Mouse (Mus musculus): ENCODE data around the gene Eno2. TPM values are rescaled to one million over a fixed set of nuclear protein-coding genes. Genes with fewer than 3 reads are reported as not detected.
"Not testable (repeated sequence)": the region's sequence is repeated elsewhere in the genome, so short reads cannot be mapped to it uniquely, and the experiment has no call there.

The Eno2 gene
- polyA plus RNA-seq, 1 experiment from 2014 or later = 27.8 TPM

DNA sequence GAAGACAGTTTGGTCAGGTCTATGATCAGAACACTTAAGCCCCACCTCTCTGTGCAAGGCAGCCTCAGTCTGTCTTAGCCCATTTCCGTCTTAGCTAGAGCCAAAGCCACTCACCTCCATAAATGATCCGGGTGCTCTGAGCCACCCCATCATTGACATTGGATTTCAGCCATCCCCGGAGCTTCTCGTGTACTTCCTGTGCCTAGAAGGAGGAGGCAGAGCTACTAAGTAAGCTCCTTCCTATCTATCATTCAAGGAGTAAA lies 41.9 kb upstream of the Eno2 start:
- no peak overlapping the region for H3K9ac ChIP-seq
- H3K4me3 ChIP-seq = no peak overlapping the region
- no peaks in the 10 kb centered on the region for H3K27me3 ChIP-seq (replicated peaks)
- no peak for ATAC-seq (ENCODE audit: low FRiP score, low read depth)
- H3K4me2 ChIP-seq (replicated peaks) = no peak overlapping the region
- WGBS = 83% methylated on average over 4 of the region's 4 CpGs
- no peaks in the 10 kb centered on the region for H3K9me3 ChIP-seq
- H3K36me3 ChIP-seq = peaks cover 25% of the 10 kb centered on the region
- peaks cover 54% of the 10 kb centered on the region for H3K4me1 ChIP-seq
- H3K27ac ChIP-seq = no peak overlapping the region

DNA sequence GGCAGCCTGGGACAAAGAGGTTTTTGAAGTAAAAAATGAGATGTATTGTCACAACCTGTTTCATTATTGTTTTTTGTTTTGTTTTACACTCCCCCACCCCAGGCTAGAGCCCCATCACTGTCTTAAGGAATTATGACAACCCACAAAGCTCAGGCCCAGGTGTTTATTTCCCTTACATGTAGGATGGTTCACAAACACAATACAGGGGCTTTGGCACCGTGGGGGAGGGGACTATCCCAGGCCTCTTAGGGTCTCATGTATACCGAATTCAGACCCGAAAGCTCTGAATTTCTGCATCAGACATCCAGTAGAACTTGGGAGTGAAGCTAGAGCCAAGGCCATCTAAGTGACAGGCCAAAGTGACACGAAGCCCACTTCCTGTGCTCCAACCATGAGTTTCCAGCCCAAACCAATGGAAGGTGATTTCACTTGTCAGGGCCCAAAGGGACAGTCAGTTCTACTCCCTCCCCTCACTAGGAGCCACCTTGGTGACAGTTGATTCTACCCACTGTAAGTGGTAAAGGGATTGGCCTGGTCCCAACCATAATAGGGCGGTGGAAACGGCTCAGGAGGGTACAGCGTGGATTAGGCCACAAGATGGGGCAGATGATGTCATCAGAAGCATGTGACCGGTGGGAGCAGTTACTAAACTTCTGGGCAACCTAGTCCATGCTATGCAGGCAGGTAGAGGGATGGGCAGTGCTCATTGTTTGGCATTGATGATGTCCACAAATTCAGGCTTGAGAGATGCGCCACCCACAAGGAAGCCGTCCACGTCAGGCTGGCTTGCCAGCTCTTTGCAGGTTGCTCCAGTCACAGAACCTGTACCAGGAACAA lies 41.3 kb upstream of the Eno2 start:
- H3K27ac ChIP-seq; ATAC-seq (ENCODE audit: low FRiP score, low read depth); H3K27me3 ChIP-seq (replicated peaks); H3K9ac ChIP-seq; H3K4me2 ChIP-seq (replicated peaks); H3K4me3 ChIP-seq; H3K9me3 ChIP-seq: not testable (repeated sequence)
- Histone ChIP-seq H3K4me1 (peaks cover 54% of the 10 kb centered on the region), H3K36me3 (peaks cover 19% of the 10 kb centered on the region)
- WGBS = 87% methylated on average over 11 of the region's 11 CpGs

DNA sequence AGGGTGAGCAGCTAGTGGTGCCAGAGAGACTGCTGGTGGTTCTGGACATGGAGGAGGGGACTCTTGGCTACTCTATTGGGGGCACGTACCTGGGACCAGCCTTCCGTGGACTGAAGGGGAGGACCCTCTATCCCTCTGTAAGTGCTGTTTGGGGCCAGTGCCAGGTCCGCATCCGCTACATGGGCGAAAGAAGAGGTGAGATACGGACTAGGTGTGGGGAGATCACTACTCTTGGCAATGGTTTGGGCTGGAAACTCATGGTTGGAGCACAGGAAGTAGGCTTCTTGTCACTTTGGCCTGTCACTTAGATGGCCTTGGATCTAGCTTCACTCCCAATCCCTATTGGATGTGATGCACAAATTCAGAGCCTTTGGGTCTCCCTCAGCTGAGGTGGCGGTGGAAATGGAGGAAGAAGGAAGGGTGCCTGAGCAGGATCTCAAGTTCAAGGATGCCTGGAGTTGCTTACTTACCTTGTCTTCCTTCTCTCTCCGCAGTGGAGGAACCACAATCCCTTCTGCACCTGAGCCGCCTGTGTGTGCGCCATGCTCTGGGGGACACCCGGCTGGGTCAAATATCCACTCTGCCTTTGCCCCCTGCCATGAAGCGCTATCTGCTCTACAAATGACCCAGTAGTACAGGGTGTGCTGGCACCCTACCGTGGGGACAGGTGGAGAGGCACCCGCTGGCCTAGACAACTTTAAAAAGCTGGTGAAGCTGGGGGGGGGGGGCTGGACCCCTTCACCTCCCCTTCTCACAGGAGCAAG lies 40.5 kb upstream of the Eno2 start:
- Histone ChIP-seq H3K4me3 (peak overlapping the region; percentile 51), H3K27ac (no peak overlapping the region), H3K9me3 (no peaks in the 10 kb centered on the region), H3K4me1 (peaks cover 55% of the 10 kb centered on the region), H3K27me3 (replicated peaks) (no peaks in the 10 kb centered on the region), H3K9ac (peak overlapping the region; percentile 75), H3K4me2 (replicated peaks) (peak overlapping the region; percentile 97), H3K36me3 (peaks cover 12% of the 10 kb centered on the region)
- WGBS = 50% methylated on average over 14 of the region's 14 CpGs
- no peak for ATAC-seq (ENCODE audit: low FRiP score, low read depth)

DNA sequence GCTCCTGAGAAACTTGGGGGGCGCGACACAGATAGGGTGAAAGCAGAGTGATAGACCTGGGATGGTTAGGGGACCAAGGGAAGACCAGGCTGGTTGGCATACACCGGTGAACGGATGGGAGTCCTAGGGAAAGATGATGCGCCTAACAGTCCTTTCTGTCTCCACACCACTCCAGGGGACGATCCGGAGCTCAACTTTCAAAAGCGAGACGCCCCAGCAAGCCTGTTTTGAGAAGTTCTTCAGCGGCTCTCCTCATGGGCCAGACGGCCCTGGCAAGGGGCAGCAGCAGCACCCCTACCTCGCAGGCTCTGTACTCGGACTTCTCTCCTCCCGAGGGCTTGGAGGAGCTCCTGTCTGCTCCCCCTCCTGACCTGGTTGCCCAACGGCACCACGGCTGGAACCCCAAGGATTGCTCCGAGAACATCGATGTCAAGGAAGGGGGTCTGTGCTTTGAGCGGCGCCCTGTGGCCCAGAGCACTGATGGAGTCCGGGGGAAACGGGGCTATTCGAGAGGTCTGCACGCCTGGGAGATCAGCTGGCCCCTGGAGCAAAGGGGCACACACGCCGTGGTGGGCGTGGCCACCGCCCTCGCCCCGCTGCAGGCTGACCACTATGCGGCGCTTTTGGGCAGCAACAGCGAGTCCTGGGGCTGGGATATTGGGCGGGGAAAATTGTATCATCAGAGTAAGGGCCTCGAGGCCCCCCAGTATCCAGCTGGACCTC lies 39.7 kb upstream of the Eno2 start:
- H3K4me3 ChIP-seq = peak overlapping the region; percentile 51
- peak overlapping the region; percentile 53; the same call in 1 of the 2 replicates for H3K27ac ChIP-seq
- H3K27me3 ChIP-seq (replicated peaks) = no peaks in the 10 kb centered on the region
- no peaks in the 10 kb centered on the region for H3K9me3 ChIP-seq
- peak overlapping the region; percentile 75 for H3K9ac ChIP-seq
- peaks cover 12% of the 10 kb centered on the region for H3K36me3 ChIP-seq
- peak; percentile 11 for ATAC-seq (ENCODE audit: low FRiP score, low read depth)
- under 1% methylated on average over 35 of the region's 35 CpGs for WGBS
- H3K4me1 ChIP-seq = peaks cover 47% of the 10 kb centered on the region
- H3K4me2 ChIP-seq (replicated peaks) = peak overlapping the region; percentile 97

DNA sequence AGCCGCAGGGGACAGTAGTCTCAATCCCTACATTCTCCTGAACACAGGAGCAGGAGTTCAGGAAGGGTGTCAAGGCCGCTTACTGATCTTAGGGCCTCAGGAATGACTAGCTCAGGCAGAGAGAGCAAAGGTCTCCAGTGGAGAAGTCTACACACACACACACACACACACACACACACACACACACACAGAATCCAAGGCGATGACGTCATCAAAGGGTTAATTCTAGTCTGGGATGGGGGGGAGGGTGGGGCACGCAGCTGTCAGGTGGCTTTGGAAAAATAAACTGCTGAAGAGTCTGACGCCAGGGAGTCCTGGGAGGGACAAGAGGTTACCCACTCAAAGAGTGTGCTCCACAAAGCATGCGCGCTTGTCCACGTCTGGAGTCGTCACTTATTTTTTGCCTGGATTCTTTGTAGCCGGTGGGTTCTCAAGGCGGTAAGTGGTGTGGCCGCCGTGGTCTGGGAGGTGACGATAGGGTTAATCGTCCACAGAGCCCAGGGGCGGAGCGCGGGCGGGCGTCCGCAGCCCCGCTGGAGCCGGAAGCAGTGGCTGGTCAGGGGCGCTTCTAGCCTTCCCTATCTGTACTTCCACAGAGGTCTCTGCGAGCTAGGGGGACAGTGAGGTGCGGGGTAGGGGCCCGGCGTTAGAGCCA lies 39.0 kb upstream of the Eno2 start, which contains the start of gene Spsb2:
TSS of gene Spsb2 (plus strand) at position 304 of the 655 bp plus-strand sequence.
- Histone ChIP-seq H3K4me1 (peaks cover 46% of the 10 kb centered on the region), H3K27ac (peak within 1 kb of the TSS; percentile 53; the same call in 1 of the 2 replicates), H3K27me3 (replicated peaks) (no peaks in the 10 kb centered on the region), H3K9ac (peak within 1 kb of the TSS; percentile 75), H3K4me2 (replicated peaks) (peak within 1 kb of the TSS; percentile 97), H3K36me3 (peaks cover 12% of the 10 kb centered on the region), H3K9me3 (no peaks in the 10 kb centered on the region), H3K4me3 (peak within 1 kb of the TSS; percentile 51)
- peak; percentile 21 for ATAC-seq (ENCODE audit: low FRiP score, low read depth)
- 5% methylated on average over 29 of the region's 29 CpGs for WGBS

DNA sequence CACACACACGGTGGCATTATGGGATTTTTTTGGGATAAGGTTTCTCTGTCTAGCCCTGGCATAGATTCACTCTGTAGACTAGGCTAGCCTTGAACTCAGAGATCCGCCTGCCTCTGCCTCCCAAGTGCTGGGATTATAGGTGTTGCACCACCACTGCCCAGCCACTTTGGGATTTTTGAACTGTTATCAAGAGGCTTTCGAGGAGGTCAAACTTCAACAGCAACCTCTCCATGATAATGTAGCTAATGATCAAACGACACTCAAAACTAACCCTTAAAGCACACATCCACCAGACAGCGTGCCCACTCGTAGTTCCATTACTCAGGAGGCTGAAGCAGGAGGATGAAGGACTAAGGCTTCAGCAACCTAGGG lies 38.5 kb upstream of the Eno2 start:
- Histone ChIP-seq H3K9ac (no peak overlapping the region), H3K4me1 (peaks cover 41% of the 10 kb centered on the region), H3K36me3 (peaks cover 12% of the 10 kb centered on the region), H3K27ac (no peak overlapping the region), H3K9me3 (no peaks in the 10 kb centered on the region), H3K4me3 (peak overlapping the region; percentile 51; the same call in 1 of the 2 replicates), H3K4me2 (replicated peaks) (peak overlapping the region; percentile 97), H3K27me3 (replicated peaks) (no peaks in the 10 kb centered on the region)
- ATAC-seq (ENCODE audit: low FRiP score, low read depth) = no peak
- WGBS = 88% methylated on average over 6 of the region's 6 CpGs

DNA sequence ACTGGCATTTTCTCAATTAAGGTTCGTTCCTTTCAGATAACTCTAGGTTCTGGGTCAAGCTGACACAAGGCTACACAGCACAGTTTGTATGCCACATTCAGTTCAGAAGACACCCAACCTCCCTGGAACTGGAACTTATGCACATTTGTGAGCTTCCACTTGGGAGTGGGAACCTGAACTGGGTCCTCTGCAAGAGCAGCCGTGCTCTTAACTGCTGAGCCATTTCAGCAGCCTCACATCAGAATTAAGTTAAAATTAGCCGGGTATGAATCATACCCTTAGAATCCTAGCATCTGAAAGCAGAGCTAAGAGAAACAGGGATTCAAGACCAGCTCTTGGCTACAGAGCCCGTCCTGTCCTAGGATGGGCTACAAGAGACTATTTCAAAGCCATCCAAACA lies 37.9 kb upstream of the Eno2 start:
- Histone ChIP-seq H3K9ac (no peak overlapping the region), H3K9me3 (no peaks in the 10 kb centered on the region), H3K4me1 (peaks cover 35% of the 10 kb centered on the region), H3K36me3 (peaks cover 11% of the 10 kb centered on the region), H3K4me2 (replicated peaks) (no peak overlapping the region), H3K27ac (no peak overlapping the region), H3K4me3 (no peak overlapping the region), H3K27me3 (replicated peaks) (no peaks in the 10 kb centered on the region)
- WGBS = 87% methylated on average over 4 of the region's 4 CpGs
- ATAC-seq (ENCODE audit: low FRiP score, low read depth) = no peak

DNA sequence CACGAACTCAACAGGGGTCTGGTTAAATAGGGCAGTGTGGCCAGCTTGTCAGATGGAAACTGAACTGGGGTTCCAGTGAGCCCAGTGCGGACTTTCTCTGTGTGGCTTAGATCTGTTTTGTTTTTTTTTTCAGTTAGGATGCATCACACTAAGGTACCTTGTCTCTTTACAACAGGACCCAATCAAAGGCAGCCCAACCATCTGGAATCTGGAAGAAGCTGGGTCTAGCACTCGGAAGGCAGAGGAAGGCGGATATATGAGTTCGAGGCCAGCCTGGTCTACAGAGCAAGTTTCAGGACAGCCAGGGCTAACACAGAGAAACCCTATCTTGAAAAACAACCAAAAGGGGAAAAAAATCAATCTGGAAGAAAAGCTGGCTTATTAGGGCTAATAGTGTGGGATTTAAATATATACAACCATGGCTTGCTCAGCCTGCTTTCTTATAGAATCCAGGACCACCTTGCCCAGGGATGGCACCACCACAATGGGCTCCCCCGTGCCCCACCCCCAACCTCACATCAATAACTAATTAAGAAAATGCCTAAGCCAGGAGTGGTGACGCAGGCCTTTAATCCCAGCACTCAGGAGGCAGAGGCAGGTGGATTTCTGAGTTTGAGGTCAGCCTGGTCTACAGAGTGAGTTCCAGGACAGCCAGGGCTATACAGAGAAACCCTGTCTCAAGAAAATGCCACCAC lies 37.1 kb upstream of the Eno2 start:
- WGBS = 72% methylated on average over 7 of the region's 7 CpGs
- no peak overlapping the region for H3K9ac ChIP-seq
- no peaks in the 10 kb centered on the region for H3K9me3 ChIP-seq
- peak overlapping the region; percentile 81 for H3K4me2 ChIP-seq (replicated peaks)
- ATAC-seq (ENCODE audit: low FRiP score, low read depth) = no peak
- no peaks in the 10 kb centered on the region for H3K27me3 ChIP-seq (replicated peaks)
- H3K4me1 ChIP-seq = peaks cover 28% of the 10 kb centered on the region
- H3K27ac ChIP-seq = no peak overlapping the region
- H3K4me3 ChIP-seq = no peak overlapping the region
- H3K36me3 ChIP-seq = peaks cover 4% of the 10 kb centered on the region

DNA sequence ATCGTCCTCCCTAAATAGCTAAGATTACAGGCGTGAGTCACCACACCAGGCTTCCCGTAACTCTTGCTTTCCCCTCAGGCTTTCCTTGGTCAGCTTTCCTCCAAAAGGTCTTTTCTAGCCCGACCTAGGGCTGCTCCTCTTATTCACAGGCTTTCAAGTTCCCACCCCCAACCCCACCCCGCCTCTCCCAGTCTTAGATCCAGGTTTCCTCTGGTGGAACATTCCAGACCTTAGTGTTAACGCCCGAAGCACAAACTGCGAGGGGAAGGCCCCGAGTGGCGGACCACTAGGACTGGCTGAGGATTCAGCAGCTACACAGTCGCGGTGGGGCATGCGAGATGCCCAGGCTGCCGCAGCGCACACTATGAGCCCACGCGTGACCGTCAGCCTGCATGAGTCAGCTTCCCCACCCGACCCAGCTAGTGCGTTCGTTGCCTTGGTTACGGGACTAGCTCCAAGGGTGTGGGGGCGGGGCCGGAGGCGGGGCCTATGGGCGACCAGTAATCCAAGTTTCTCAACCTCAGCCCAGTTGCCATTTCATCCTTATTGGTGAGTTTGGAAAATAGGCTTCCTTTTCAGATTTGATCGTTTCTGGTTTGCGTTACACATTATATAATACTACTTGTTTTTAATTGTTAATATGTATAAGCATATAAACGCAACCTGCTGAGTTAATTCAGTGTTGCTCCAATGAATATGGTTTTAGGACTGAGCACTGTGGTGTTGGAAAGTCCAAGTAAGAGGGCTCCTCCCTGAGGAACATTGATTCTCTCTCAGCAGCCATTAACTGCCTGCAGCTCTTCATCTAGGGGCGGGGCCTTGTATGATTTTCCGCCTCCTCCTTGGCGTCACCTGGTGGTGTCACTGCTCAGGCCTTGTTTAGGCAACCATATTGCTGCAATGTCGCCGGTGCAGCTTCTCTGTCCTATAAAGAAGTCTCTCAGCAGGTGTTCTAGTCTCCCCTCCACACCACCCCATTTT lies 36.2 kb upstream of the Eno2 start:
- ATAC-seq (ENCODE audit: low FRiP score, low read depth) = peak; percentile 82
- Histone ChIP-seq H3K4me2 (replicated peaks) (peak overlapping the region; percentile 81), H3K9ac (peak overlapping the region; percentile 48), H3K4me3 (peak overlapping the region; percentile 34), H3K9me3 (no peaks in the 10 kb centered on the region), H3K36me3 (no peaks in the 10 kb centered on the region), H3K27me3 (replicated peaks) (no peaks in the 10 kb centered on the region), H3K4me1 (peaks cover 28% of the 10 kb centered on the region), H3K27ac (no peak overlapping the region)
- WGBS = 1% methylated on average over 34 of the region's 34 CpGs

DNA sequence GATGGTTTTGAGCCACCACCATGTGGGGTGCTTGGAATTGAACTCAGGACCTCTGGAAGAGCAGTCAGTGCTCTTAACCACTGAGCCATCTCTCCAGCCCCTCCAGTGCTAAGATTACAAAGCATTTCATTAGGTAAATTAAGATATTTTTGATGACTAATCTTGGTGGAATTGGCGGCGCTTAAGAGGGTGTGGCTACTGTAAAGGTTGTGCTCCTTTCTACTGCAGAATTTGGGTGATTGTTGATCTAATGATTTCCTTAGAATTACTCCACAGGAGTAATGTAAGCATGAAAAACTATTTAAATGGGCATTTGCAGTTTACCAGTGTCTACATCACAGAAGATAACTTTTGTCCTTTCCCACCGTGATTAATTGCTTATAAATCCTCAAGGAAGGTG lies 34.9 kb upstream of the Eno2 start:
- Histone ChIP-seq H3K4me2 (replicated peaks) (no peak overlapping the region), H3K9me3 (no peaks in the 10 kb centered on the region), H3K27me3 (replicated peaks) (no peaks in the 10 kb centered on the region), H3K9ac (no peak overlapping the region), H3K27ac (no peak overlapping the region), H3K36me3 (no peaks in the 10 kb centered on the region), H3K4me1 (peaks cover 19% of the 10 kb centered on the region), H3K4me3 (no peak overlapping the region)
- no peak for ATAC-seq (ENCODE audit: low FRiP score, low read depth)
- WGBS = 92% methylated on average over 3 of the region's 3 CpGs
